Mouse (Mus musculus) hindlimb bud, embryonic 11.5 days (tissue): ENCODE data around the gene Suclg1.
A peak's percentile ranks its signal among the peaks of the same experiment; 100 is the strongest.

ENCODE experiments used
- DNase-seq: peaks from one replicate; pipeline ENCODE4 v3.0.0-alpha.2; 2012; ENCODE audit warnings: low read depth, low spot score; ENCODE audit errors: extremely low spot score

Gene Suclg1

GRCm38 (mm10) chr6:73248237-73249048 is at the start of gene Suclg1:
Suclg1 (plus strand) TSS chr6:73248382.
- peak; percentile 97 for DNase-seq

- DNase-seq, result no peak
Measured at GRCm38 (mm10) chr6:73203724-73204123, 44.5 kb upstream of the Suclg1 start.

- no peak for DNase-seq
Measured at GRCm38 (mm10) chr6:73204937-73205336, 43.2 kb upstream of the Suclg1 start.

- no peak for DNase-seq
Measured at GRCm38 (mm10) chr6:73209598-73209997, 38.6 kb upstream of the Suclg1 start.

GRCm38 (mm10) chr6:73210445-73210972 is 37.7 kb upstream of the Suclg1 start:
- DNase-seq, result no peak

GRCm38 (mm10) chr6:73211036-73211435 is 37.1 kb upstream of the Suclg1 start:
- DNase-seq, result no peak

GRCm38 (mm10) chr6:73211602-73212001 is 36.6 kb upstream of the Suclg1 start:
- DNase-seq, result no peak

- DNase-seq, result peak; percentile 81
Measured at GRCm38 (mm10) chr6:73221189-73221957, 26.8 kb upstream of the Suclg1 start, which contains the start of gene Dnah6. Dnah6 (minus strand) TSS chr6:73221651.

GRCm38 (mm10) chr6:73221958-73222735 is 26.0 kb upstream of the Suclg1 start:
- no peak for DNase-seq

- no peak for DNase-seq
Measured at GRCm38 (mm10) chr6:73222841-73223526, 25.2 kb upstream of the Suclg1 start.

- no peak for DNase-seq
Measured at GRCm38 (mm10) chr6:73227376-73228158, 20.6 kb upstream of the Suclg1 start.

- no peak for DNase-seq
Measured at GRCm38 (mm10) chr6:73228408-73228807, 19.8 kb upstream of the Suclg1 start.

GRCm38 (mm10) chr6:73228881-73229280 is 19.3 kb upstream of the Suclg1 start:
- DNase-seq, result no peak

GRCm38 (mm10) chr6:73232152-73232584 is 16.0 kb upstream of the Suclg1 start:
- no peak for DNase-seq

GRCm38 (mm10) chr6:73233202-73233726 is 14.9 kb upstream of the Suclg1 start:
- no peak for DNase-seq

- no peak for DNase-seq
Measured at GRCm38 (mm10) chr6:73234302-73234900, 13.8 kb upstream of the Suclg1 start.

- no peak for DNase-seq
Measured at GRCm38 (mm10) chr6:73235650-73236049, 12.5 kb upstream of the Suclg1 start.

GRCm38 (mm10) chr6:73246821-73247220 is 1.4 kb upstream of the Suclg1 start:
- no peak for DNase-seq

- DNase-seq, result peak; percentile 24
Measured at GRCm38 (mm10) chr6:73247452-73247851, 730 bp upstream of the Suclg1 start.
